Mouse (Mus musculus): ENCODE results near the gene 4930452B06Rik. TPM values are rescaled to one million over a fixed set of nuclear protein-coding genes. Genes with fewer than 3 reads are reported as not detected.
"Not testable (repeated sequence)": the region's sequence is repeated elsewhere in the genome, so short reads cannot be mapped to it uniquely, and the experiment has no call there.

4930452B06Rik gene
- polyA plus RNA-seq, 1 experiment from 2014 or later: 5.0 TPM

GRCm38 (mm10) chr14:8620580-8620979, 45.5 kb downstream of the 4930452B06Rik start:
- no peaks in the 10 kb centered on the region for H3K36me3 ChIP-seq (ENCODE audit: control insufficient read depth, insufficient read depth, low read length)
- H3K4me3 ChIP-seq (ENCODE audit: low read depth, low read length): no peak overlapping the region
- H3K4me2 ChIP-seq (replicated peaks; ENCODE audit: low read depth): no peak overlapping the region
- no peak overlapping the region for H3K9ac ChIP-seq (ENCODE audit: low read length)
- no peak for ATAC-seq (ENCODE audit: low FRiP score, low TSS enrichment)
- no peaks in the 10 kb centered on the region; the same call in 1 of the 2 replicates for H3K4me1 ChIP-seq (replicated peaks; ENCODE audit: control insufficient read depth, insufficient read depth)
- no peak for DNase-seq (ENCODE audit: low spot score)
- TF ChIP-seq CTCF (IDR thresholded peaks at IDR 0.05; ENCODE audit: low read depth) (no peak), EP300 (optimal IDR thresholded peaks at IDR 0.05) (no peak)
- WGBS: 85% methylated on average over 5 of the region's 5 CpGs
- no peak overlapping the region for H3K27ac ChIP-seq (replicated peaks)
- H3K9me3 ChIP-seq (ENCODE audit: control insufficient read depth, low read length): no peaks in the 10 kb centered on the region
- H3K27me3 ChIP-seq (ENCODE audit: control insufficient read depth, insufficient read depth, low read length): no peaks in the 10 kb centered on the region

- no peaks in the 10 kb centered on the region for H3K9me3 ChIP-seq (ENCODE audit: control insufficient read depth, low read length)
- H3K4me1 ChIP-seq (replicated peaks; ENCODE audit: control insufficient read depth, insufficient read depth): no peaks in the 10 kb centered on the region
- H3K9ac ChIP-seq (ENCODE audit: low read length): no peak overlapping the region
- 61% methylated on average over 7 of the region's 7 CpGs for WGBS
- no peak overlapping the region for H3K27ac ChIP-seq (replicated peaks)
- H3K36me3 ChIP-seq (ENCODE audit: control insufficient read depth, insufficient read depth, low read length): no peaks in the 10 kb centered on the region
- DNase-seq (ENCODE audit: low spot score) (no peak), ATAC-seq (ENCODE audit: low FRiP score, low TSS enrichment) (no peak)
- TF ChIP-seq CTCF (IDR thresholded peaks at IDR 0.05; ENCODE audit: low read depth) (no peak), EP300 (optimal IDR thresholded peaks at IDR 0.05) (no peak)
- no peaks in the 10 kb centered on the region for H3K27me3 ChIP-seq (ENCODE audit: control insufficient read depth, insufficient read depth, low read length)
- H3K4me2 ChIP-seq (replicated peaks; ENCODE audit: low read depth): no peak overlapping the region
- no peak overlapping the region for H3K4me3 ChIP-seq (ENCODE audit: low read depth, low read length)
Observed at GRCm38 (mm10) chr14:8615636-8616035, 50.4 kb downstream of the 4930452B06Rik start.

GRCm38 (mm10) chr14:8614430-8614829, 51.6 kb downstream of the 4930452B06Rik start:
- H3K4me1 ChIP-seq (replicated peaks; ENCODE audit: control insufficient read depth, insufficient read depth); DNase-seq (ENCODE audit: low spot score); H3K36me3 ChIP-seq (ENCODE audit: control insufficient read depth, insufficient read depth, low read length); H3K4me2 ChIP-seq (replicated peaks; ENCODE audit: low read depth); ATAC-seq (ENCODE audit: low FRiP score, low TSS enrichment); H3K27me3 ChIP-seq (ENCODE audit: control insufficient read depth, insufficient read depth, low read length); H3K27ac ChIP-seq (replicated peaks); H3K4me3 ChIP-seq (ENCODE audit: low read depth, low read length); H3K9me3 ChIP-seq (ENCODE audit: control insufficient read depth, low read length); H3K9ac ChIP-seq (ENCODE audit: low read length): not testable (repeated sequence)
- WGBS: 96% methylated on average over 1 of the region's 1 CpGs

- ATAC-seq (ENCODE audit: low FRiP score, low TSS enrichment): peak; percentile 87
Observed at GRCm38 (mm10) chr14:8612080-8612479, 54.0 kb downstream of the 4930452B06Rik start.

DNA sequence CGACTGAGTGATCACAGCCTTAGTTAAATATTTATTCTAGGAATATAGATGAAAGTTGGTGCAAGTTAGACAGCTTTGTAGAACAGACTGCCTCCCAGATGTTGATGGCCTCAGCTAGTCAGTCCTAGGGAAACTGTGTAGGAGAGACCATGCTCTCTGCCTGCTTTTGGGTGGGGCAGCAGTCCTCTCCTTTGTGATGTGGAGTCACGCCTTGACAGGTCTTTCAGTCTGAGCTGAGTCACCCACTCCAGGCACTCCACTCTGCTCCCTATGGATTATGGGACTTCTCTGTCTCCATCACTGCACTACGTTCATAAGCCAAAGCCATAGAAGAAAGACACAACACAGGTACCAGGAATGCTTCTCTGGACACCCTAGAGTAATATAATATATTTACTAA, 55.9 kb downstream of the 4930452B06Rik start:
- H3K4me1 ChIP-seq (replicated peaks; ENCODE audit: control insufficient read depth, insufficient read depth): no peaks in the 10 kb centered on the region
- WGBS: 37% methylated on average over 3 of the region's 3 CpGs
- DNase-seq (ENCODE audit: low spot score) (no peak), ATAC-seq (ENCODE audit: low FRiP score, low TSS enrichment) (peak; percentile 76)
- no peaks in the 10 kb centered on the region for H3K9me3 ChIP-seq (ENCODE audit: control insufficient read depth, low read length)
- no peaks in the 10 kb centered on the region for H3K36me3 ChIP-seq (ENCODE audit: control insufficient read depth, insufficient read depth, low read length)
- H3K27ac ChIP-seq (replicated peaks): no peak overlapping the region
- H3K4me3 ChIP-seq (ENCODE audit: low read depth, low read length): no peak overlapping the region
- no peak for TF ChIP-seq CTCF (IDR thresholded peaks at IDR 0.05; ENCODE audit: low read depth)
- no peak for TF ChIP-seq EP300 (optimal IDR thresholded peaks at IDR 0.05)
- H3K27me3 ChIP-seq (ENCODE audit: control insufficient read depth, insufficient read depth, low read length): no peaks in the 10 kb centered on the region
- no peak overlapping the region for H3K4me2 ChIP-seq (replicated peaks; ENCODE audit: low read depth)
- no peak overlapping the region for H3K9ac ChIP-seq (ENCODE audit: low read length)

More at GRCm38 (mm10) chr14:8612080-8612479, 54.0 kb downstream of the 4930452B06Rik start:
- Histone ChIP-seq H3K4me3 (ENCODE audit: low read depth, low read length) (no peak overlapping the region), H3K4me1 (replicated peaks; ENCODE audit: control insufficient read depth, insufficient read depth) (no peaks in the 10 kb centered on the region), H3K27ac (replicated peaks) (no peak overlapping the region), H3K9ac (ENCODE audit: low read length) (no peak overlapping the region), H3K9me3 (ENCODE audit: control insufficient read depth, low read length) (no peaks in the 10 kb centered on the region), H3K4me2 (replicated peaks; ENCODE audit: low read depth) (no peak overlapping the region), H3K36me3 (ENCODE audit: control insufficient read depth, insufficient read depth, low read length) (no peaks in the 10 kb centered on the region), H3K27me3 (ENCODE audit: control insufficient read depth, insufficient read depth, low read length) (no peaks in the 10 kb centered on the region)
- no peak for TF ChIP-seq CTCF (IDR thresholded peaks at IDR 0.05; ENCODE audit: low read depth)
- no peak for TF ChIP-seq EP300 (optimal IDR thresholded peaks at IDR 0.05)
- peak; percentile 39 for DNase-seq (ENCODE audit: low spot score)

- Histone ChIP-seq H3K4me1 (replicated peaks; ENCODE audit: control insufficient read depth, insufficient read depth) (no peaks in the 10 kb centered on the region), H3K27ac (replicated peaks) (no peak overlapping the region), H3K36me3 (ENCODE audit: control insufficient read depth, insufficient read depth, low read length) (no peaks in the 10 kb centered on the region), H3K4me2 (replicated peaks; ENCODE audit: low read depth) (no peak overlapping the region), H3K9me3 (ENCODE audit: control insufficient read depth, low read length) (no peaks in the 10 kb centered on the region), H3K4me3 (ENCODE audit: low read depth, low read length) (no peak overlapping the region), H3K9ac (ENCODE audit: low read length) (no peak overlapping the region), H3K27me3 (ENCODE audit: control insufficient read depth, insufficient read depth, low read length) (no peaks in the 10 kb centered on the region)
- peak; percentile 76 for DNase-seq (ENCODE audit: low spot score)
- ATAC-seq (ENCODE audit: low FRiP score, low TSS enrichment): peak; percentile 63; the same call in 1 of the 2 replicates
- WGBS: 7% methylated on average over 3 of the region's 3 CpGs
- TF ChIP-seq CTCF (IDR thresholded peaks at IDR 0.05; ENCODE audit: low read depth): peak; percentile 93
- TF ChIP-seq EP300 (optimal IDR thresholded peaks at IDR 0.05): no peak
Observed at GRCm38 (mm10) chr14:8608559-8609171, 57.4 kb downstream of the 4930452B06Rik start.
